Mouse (Mus musculus) embryonic facial prominence, embryonic 15.5 days (tissue): ENCODE measurements around the gene Ralgapa2. TPM values are rescaled to one million over a fixed set of nuclear protein-coding genes. Genes with fewer than 3 reads are reported as not detected.

Experiments
- ATAC-seq: fragments of 200-750 bp; cut with Nextera tagmentation; 2 replicates; pipeline ENCODE4 v1.8.0; 2017; ENCODE audit warnings: low read depth, moderate TSS enrichment; ENCODE audit not compliant: insufficient number of reproducible peaks, low FRiP score, low TSS enrichment
- H3K27ac ChIP-seq: fragments of 300-500 bp; sonication (generic); replicated peaks from 2 replicates; pipeline ENCODE4 v1.5.1; 2015; ENCODE audit warnings: mild to moderate bottlenecking, inconsistent platforms
- H3K27me3 ChIP-seq: fragments of 300-500 bp; sonication (generic); 2 replicates; pipeline ENCODE4 v1.6.1; 2015; ENCODE audit warnings: inconsistent platforms
- H3K36me3 ChIP-seq: fragments of 300-500 bp; sonication (generic); 2 replicates; pipeline ENCODE4 v1.6.1; 2015; ENCODE audit warnings: mild to moderate bottlenecking, inconsistent platforms
- H3K4me1 ChIP-seq: fragments of 300-500 bp; sonication (generic); 2 replicates; pipeline ENCODE4 v1.6.1; 2015; ENCODE audit warnings: inconsistent platforms
- H3K4me2 ChIP-seq: fragments of 300-500 bp; sonication (generic); replicated peaks from 2 replicates; pipeline ENCODE4 v1.6.1; 2015; ENCODE audit warnings: mild to moderate bottlenecking, inconsistent platforms
- H3K4me3 ChIP-seq: fragments of 300-500 bp; sonication (generic); replicated peaks from 2 replicates; pipeline ENCODE4 v1.5.1; 2015; ENCODE audit warnings: mild to moderate bottlenecking, inconsistent platforms
- H3K9ac ChIP-seq: fragments of 300-500 bp; sonication (generic); 2 replicates; pipeline ENCODE4 v1.6.1; 2015; ENCODE audit warnings: inconsistent platforms
- H3K9me3 ChIP-seq: fragments of 300-500 bp; sonication (generic); replicated peaks from 2 replicates; pipeline ENCODE4 v1.6.1; 2016; ENCODE audit warnings: inconsistent platforms
- WGBS: fragments of 180-500 bp; shearing (Covaris S2); methylation state at CpG from one replicate; pipeline ENCODE4 v1.1.7; 2015; 5-methylcytosine and 5-hydroxymethylcytosine counted together
- polyA plus RNA-seq: library from polyadenylated mRNA; unstranded; fragments of >200 nt; fragmentation: Nextera tagmentation; extraction: Ambion mirVana; gene quantifications from 2 replicates; pipeline ENCODE4 v1.2.1, GENCODE M21; 2015

Ralgapa2 gene
- polyA plus RNA-seq, 1 experiment from 2014 or later = 5.5 TPM

- WGBS = 12% methylated on average over 11 of the region's 11 CpGs
- Histone ChIP-seq H3K4me1 (peaks cover 40% of the 10 kb centered on the region), H3K27ac (no peak overlapping the region), H3K9ac (no peak overlapping the region), H3K36me3 (no peaks in the 10 kb centered on the region), H3K9me3 (no peaks in the 10 kb centered on the region), H3K4me2 (no peak overlapping the region), H3K4me3 (no peak overlapping the region), H3K27me3 (peaks cover 89% of the 10 kb centered on the region)
- no peak for ATAC-seq
These were observed 292.4 kb downstream of the Ralgapa2 start for GRCm38 (mm10) chr2:146219791-146220190.

- no peak for ATAC-seq
- no peak overlapping the region for H3K27ac ChIP-seq
- H3K36me3 ChIP-seq = no peaks in the 10 kb centered on the region
- H3K27me3 ChIP-seq = peaks cover 87% of the 10 kb centered on the region
- peaks cover 40% of the 10 kb centered on the region for H3K4me1 ChIP-seq
- no peak overlapping the region for H3K9ac ChIP-seq
- WGBS = 8% methylated on average over 19 of the region's 19 CpGs
- H3K4me2 ChIP-seq = no peak overlapping the region
- no peak overlapping the region; the same call in 1 of the 2 replicates for H3K4me3 ChIP-seq
- no peaks in the 10 kb centered on the region for H3K9me3 ChIP-seq
These were observed 293.1 kb downstream of the Ralgapa2 start for GRCm38 (mm10) chr2:146218881-146219535.

- H3K4me3 ChIP-seq = peak overlapping the region; percentile 33
- peak overlapping the region; percentile 47 for H3K4me2 ChIP-seq
- peaks cover 36% of the 10 kb centered on the region for H3K4me1 ChIP-seq
- H3K9ac ChIP-seq = no peak overlapping the region
- no peak overlapping the region for H3K27ac ChIP-seq
- no peak for ATAC-seq
- H3K9me3 ChIP-seq = no peaks in the 10 kb centered on the region
- H3K27me3 ChIP-seq = peaks cover 79% of the 10 kb centered on the region
- no peaks in the 10 kb centered on the region for H3K36me3 ChIP-seq
- 3% methylated on average over 40 of the region's 40 CpGs for WGBS
These were observed 293.9 kb downstream of the Ralgapa2 start for GRCm38 (mm10) chr2:146218161-146218691.

- Histone ChIP-seq H3K9ac (no peak overlapping the region), H3K27me3 (peaks cover 75% of the 10 kb centered on the region), H3K27ac (no peak overlapping the region), H3K36me3 (no peaks in the 10 kb centered on the region), H3K9me3 (no peaks in the 10 kb centered on the region), H3K4me3 (no peak overlapping the region), H3K4me2 (peak overlapping the region; percentile 47; the same call in 1 of the 2 replicates), H3K4me1 (peaks cover 28% of the 10 kb centered on the region)
- 5% methylated on average over 16 of the region's 16 CpGs for WGBS
- no peak for ATAC-seq
These were observed 294.7 kb downstream of the Ralgapa2 start for GRCm38 (mm10) chr2:146217227-146217980.

- H3K36me3 ChIP-seq = no peaks in the 10 kb centered on the region
- H3K9me3 ChIP-seq = no peaks in the 10 kb centered on the region
- no peak overlapping the region for H3K4me3 ChIP-seq
- peaks cover 17% of the 10 kb centered on the region for H3K4me1 ChIP-seq
- H3K27ac ChIP-seq = no peak overlapping the region
- no peak overlapping the region for H3K4me2 ChIP-seq
- WGBS = 24% methylated on average over 14 of the region's 14 CpGs
- ATAC-seq = no peak
- peaks cover 65% of the 10 kb centered on the region for H3K27me3 ChIP-seq
- H3K9ac ChIP-seq = no peak overlapping the region
These were observed 295.8 kb downstream of the Ralgapa2 start for GRCm38 (mm10) chr2:146216111-146217064.

- Histone ChIP-seq H3K4me2 (no peak overlapping the region), H3K4me3 (no peak overlapping the region), H3K27ac (no peak overlapping the region), H3K36me3 (no peaks in the 10 kb centered on the region), H3K9ac (no peak overlapping the region), H3K9me3 (no peaks in the 10 kb centered on the region), H3K27me3 (peaks cover 51% of the 10 kb centered on the region), H3K4me1 (peaks cover 9% of the 10 kb centered on the region)
- 3% methylated on average over 9 of the region's 9 CpGs for WGBS
- no peak for ATAC-seq
These were observed 297.4 kb downstream of the Ralgapa2 start for GRCm38 (mm10) chr2:146214715-146215114.

GRCm38 (mm10) chr2:146210968-146211367 is 301.2 kb downstream of the Ralgapa2 start:
- Histone ChIP-seq H3K9ac (no peak overlapping the region), H3K27ac (no peak overlapping the region), H3K4me3 (no peak overlapping the region), H3K4me2 (no peak overlapping the region), H3K27me3 (peaks cover 20% of the 10 kb centered on the region), H3K4me1 (no peaks in the 10 kb centered on the region), H3K36me3 (no peaks in the 10 kb centered on the region), H3K9me3 (no peaks in the 10 kb centered on the region)
- ATAC-seq = no peak
- WGBS = 56% methylated on average over 4 of the region's 4 CpGs

- 60% methylated on average over 7 of the region's 7 CpGs for WGBS
- Histone ChIP-seq H3K9ac (no peak overlapping the region), H3K4me3 (no peak overlapping the region), H3K36me3 (no peaks in the 10 kb centered on the region), H3K4me2 (no peak overlapping the region), H3K4me1 (no peaks in the 10 kb centered on the region), H3K27ac (no peak overlapping the region), H3K9me3 (no peaks in the 10 kb centered on the region), H3K27me3 (no peaks in the 10 kb centered on the region)
- ATAC-seq = no peak
These were observed 314.2 kb downstream of the Ralgapa2 start for GRCm38 (mm10) chr2:146197947-146198346.

GRCm38 (mm10) chr2:146196126-146196525 is 316.0 kb downstream of the Ralgapa2 start:
- Histone ChIP-seq H3K9ac (no peak overlapping the region), H3K36me3 (no peaks in the 10 kb centered on the region), H3K4me1 (no peaks in the 10 kb centered on the region), H3K27ac (no peak overlapping the region), H3K4me3 (no peak overlapping the region), H3K4me2 (no peak overlapping the region), H3K9me3 (no peaks in the 10 kb centered on the region), H3K27me3 (no peaks in the 10 kb centered on the region)
- 91% methylated on average over 11 of the region's 11 CpGs for WGBS
- no peak for ATAC-seq
